Mouse (Mus musculus) heart, embryonic 16.5 days (tissue): ENCODE results near the gene Pygo2. TPM values are rescaled to one million over a fixed set of nuclear protein-coding genes. Genes with fewer than 3 reads are reported as not detected.

Experiments
- ATAC-seq: fragments of 200-750 bp; cut with Nextera tagmentation; replicated peaks from 2 replicates; pipeline ENCODE4 v1.8.0; 2017; ENCODE audit warnings: moderate number of reproducible peaks; ENCODE audit not compliant: insufficient read depth, low FRiP score; ENCODE audit errors: extremely low read depth
- H3K27ac ChIP-seq: fragments of 300-500 bp; sonication (generic); 2 replicates; pipeline ENCODE4 v1.5.1; 2014; ENCODE audit warnings: mild to moderate bottlenecking, low read length, control low read depth, moderate library complexity
- H3K27me3 ChIP-seq: fragments of 300-500 bp; sonication (generic); 2 replicates; pipeline ENCODE4 v1.6.1; 2014; ENCODE audit warnings: low read length, mixed read lengths; ENCODE audit not compliant: control insufficient read depth, insufficient read depth
- H3K36me3 ChIP-seq: fragments of 300-500 bp; sonication (generic); 2 replicates; pipeline ENCODE4 v1.6.1; 2014; ENCODE audit not compliant: control insufficient read depth, insufficient read depth
- H3K4me1 ChIP-seq: fragments of 300-500 bp; sonication (generic); 2 replicates; pipeline ENCODE4 v1.6.1; 2014; ENCODE audit warnings: low read length, mixed read lengths; ENCODE audit not compliant: control insufficient read depth, insufficient read depth
- H3K4me2 ChIP-seq: fragments of 300-500 bp; sonication (generic); 2 replicates; pipeline ENCODE4 v1.6.1; 2014; ENCODE audit warnings: low read depth, mild to moderate bottlenecking, control low read depth, low read length
- H3K4me3 ChIP-seq: fragments of 300-500 bp; sonication (generic); 2 replicates; pipeline ENCODE4 v1.5.1; 2014; ENCODE audit warnings: mild to moderate bottlenecking, control low read depth, low read length
- H3K9ac ChIP-seq: fragments of 300-500 bp; sonication (generic); 2 replicates; pipeline ENCODE4 v1.6.1; 2014; ENCODE audit warnings: low read length, control low read depth
- H3K9me3 ChIP-seq: fragments of 300-500 bp; sonication (generic); replicated peaks from 2 replicates; pipeline ENCODE4 v1.6.1; 2016; ENCODE audit warnings: low read length; ENCODE audit not compliant: control insufficient read depth
- WGBS: fragments of 180-500 bp; shearing (Covaris S2); extraction: QIAGEN DNeasy Blood & Tissue Kit; methylation state at CpG from one replicate; pipeline ENCODE4 v1.1.7; 2014; 5-methylcytosine and 5-hydroxymethylcytosine counted together
- polyA plus RNA-seq: library from polyadenylated mRNA; unstranded; fragments of >200 nt; fragmentation: Nextera tagmentation; extraction: Ambion mirVana; gene quantifications from 2 replicates; pipeline ENCODE4 v1.2.1, GENCODE M21; 2015

Pygo2 gene
- polyA plus RNA-seq, 1 experiment from 2014 or later = 21.8 TPM

GRCm38 (mm10) chr3:89456726-89457665 lies 27.0 kb downstream of the Pygo2 start:
- 37% methylated on average over 10 of the region's 10 CpGs for WGBS
- H3K27me3 ChIP-seq = no peaks in the 10 kb centered on the region
- H3K9me3 ChIP-seq = no peaks in the 10 kb centered on the region
- H3K4me1 ChIP-seq = peaks cover 12% of the 10 kb centered on the region
- ATAC-seq = no peak
- H3K36me3 ChIP-seq = no peaks in the 10 kb centered on the region
- no peak overlapping the region for H3K4me2 ChIP-seq
- no peak overlapping the region for H3K4me3 ChIP-seq
- no peak overlapping the region for H3K27ac ChIP-seq
- no peak overlapping the region for H3K9ac ChIP-seq

GRCm38 (mm10) chr3:89458372-89458964 lies 28.5 kb downstream of the Pygo2 start:
- Histone ChIP-seq H3K4me2 (peak overlapping the region; percentile 79), H3K4me1 (peaks cover 12% of the 10 kb centered on the region), H3K9me3 (no peaks in the 10 kb centered on the region), H3K36me3 (no peaks in the 10 kb centered on the region), H3K4me3 (peak overlapping the region; percentile 77), H3K27me3 (no peaks in the 10 kb centered on the region), H3K9ac (peak overlapping the region; percentile 75), H3K27ac (peak overlapping the region; percentile 79)
- 38% methylated on average over 13 of the region's 13 CpGs for WGBS
- peak; percentile 33; the same call in 1 of the 2 replicates for ATAC-seq

GRCm38 (mm10) chr3:89458965-89459807 lies 29.2 kb downstream of the Pygo2 start:
- no peaks in the 10 kb centered on the region for H3K9me3 ChIP-seq
- H3K4me1 ChIP-seq = peaks cover 12% of the 10 kb centered on the region
- no peaks in the 10 kb centered on the region for H3K27me3 ChIP-seq
- peak overlapping the region; percentile 75 for H3K9ac ChIP-seq
- peak overlapping the region; percentile 79 for H3K27ac ChIP-seq
- H3K4me3 ChIP-seq = peak overlapping the region; percentile 77
- WGBS = under 1% methylated on average over 35 of the region's 36 CpGs
- ATAC-seq = peak; percentile 88
- H3K36me3 ChIP-seq = no peaks in the 10 kb centered on the region
- peak overlapping the region; percentile 79 for H3K4me2 ChIP-seq

- no peak for ATAC-seq
- no peak overlapping the region for H3K4me3 ChIP-seq
- no peaks in the 10 kb centered on the region for H3K27me3 ChIP-seq
- no peak overlapping the region for H3K9ac ChIP-seq
- H3K36me3 ChIP-seq = peaks cover 2% of the 10 kb centered on the region; the same call in 1 of the 2 replicates
- no peak overlapping the region for H3K27ac ChIP-seq
- no peak overlapping the region for H3K4me2 ChIP-seq
- H3K4me1 ChIP-seq = no peaks in the 10 kb centered on the region
- 49% methylated on average over 4 of the region's 4 CpGs for WGBS
- H3K9me3 ChIP-seq = no peaks in the 10 kb centered on the region
Observed at GRCm38 (mm10) chr3:89468268-89468667, 38.3 kb downstream of the Pygo2 start.

DNA sequence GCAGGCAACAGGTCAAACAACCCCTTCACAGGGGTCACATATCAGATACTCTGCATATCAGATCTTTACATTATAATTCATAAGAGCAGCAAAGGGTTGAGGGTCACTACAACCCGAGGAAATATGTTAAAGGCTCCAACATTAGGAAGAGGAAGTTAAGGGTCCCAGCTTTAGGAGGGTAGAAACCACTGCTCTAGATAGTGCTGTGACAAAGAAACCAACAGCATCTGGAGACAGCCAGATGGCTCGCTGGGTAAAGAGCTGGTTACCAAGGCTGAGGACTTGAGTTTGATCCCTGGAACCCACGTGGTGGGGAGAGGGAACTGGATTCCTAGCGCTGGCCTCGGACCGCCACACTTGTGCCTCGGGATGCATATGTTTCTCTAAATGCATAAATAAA lies 42.3 kb downstream of the Pygo2 start:
- Histone ChIP-seq H3K9ac (no peak overlapping the region), H3K27ac (no peak overlapping the region), H3K36me3 (peaks cover 2% of the 10 kb centered on the region; the same call in 1 of the 2 replicates), H3K4me2 (no peak overlapping the region), H3K9me3 (no peaks in the 10 kb centered on the region), H3K27me3 (no peaks in the 10 kb centered on the region), H3K4me1 (no peaks in the 10 kb centered on the region), H3K4me3 (no peak overlapping the region)
- ATAC-seq = no peak
- WGBS = 74% methylated on average over 7 of the region's 7 CpGs

GRCm38 (mm10) chr3:89473838-89474237 lies 43.8 kb downstream of the Pygo2 start:
- no peaks in the 10 kb centered on the region for H3K4me1 ChIP-seq
- no peak overlapping the region for H3K4me2 ChIP-seq
- ATAC-seq = no peak
- H3K36me3 ChIP-seq = no peaks in the 10 kb centered on the region
- H3K9me3 ChIP-seq = no peaks in the 10 kb centered on the region
- H3K27ac ChIP-seq = no peak overlapping the region
- no peak overlapping the region for H3K9ac ChIP-seq
- H3K27me3 ChIP-seq = no peaks in the 10 kb centered on the region
- WGBS = 78% methylated on average over 6 of the region's 6 CpGs
- H3K4me3 ChIP-seq = no peak overlapping the region

DNA sequence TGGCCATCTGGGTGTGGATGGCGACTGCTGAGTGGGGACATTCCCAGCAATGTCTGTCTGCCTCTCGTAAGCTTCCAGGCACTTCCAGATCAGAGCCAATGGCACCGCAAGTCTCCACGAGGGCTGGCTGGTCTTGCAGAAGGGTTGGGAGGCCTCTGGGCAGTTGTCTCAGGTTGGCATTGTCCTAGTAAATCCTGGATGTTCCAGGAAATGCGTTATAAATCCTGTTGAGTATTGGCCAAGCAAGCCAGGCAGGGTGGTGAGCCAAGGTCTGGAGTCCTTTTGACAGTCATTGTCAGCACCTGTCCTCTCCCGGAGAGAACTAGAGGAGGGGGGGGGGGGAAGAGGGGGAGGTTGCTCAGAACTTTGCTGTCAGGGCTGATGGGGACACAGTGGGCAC lies 49.0 kb downstream of the Pygo2 start:
- 73% methylated on average over 6 of the region's 6 CpGs for WGBS
- H3K27ac ChIP-seq = no peak overlapping the region
- no peaks in the 10 kb centered on the region for H3K27me3 ChIP-seq
- no peak overlapping the region for H3K4me2 ChIP-seq
- no peak for ATAC-seq
- H3K36me3 ChIP-seq = no peaks in the 10 kb centered on the region
- no peaks in the 10 kb centered on the region for H3K9me3 ChIP-seq
- H3K4me1 ChIP-seq = no peaks in the 10 kb centered on the region
- H3K4me3 ChIP-seq = no peak overlapping the region
- no peak overlapping the region for H3K9ac ChIP-seq

- no peak overlapping the region for H3K9ac ChIP-seq
- no peaks in the 10 kb centered on the region for H3K9me3 ChIP-seq
- no peak for ATAC-seq
- H3K4me2 ChIP-seq = no peak overlapping the region
- H3K27ac ChIP-seq = no peak overlapping the region
- no peaks in the 10 kb centered on the region for H3K36me3 ChIP-seq
- H3K27me3 ChIP-seq = no peaks in the 10 kb centered on the region
- WGBS = 46% methylated on average over 2 of the region's 2 CpGs
- no peak overlapping the region for H3K4me3 ChIP-seq
- peaks cover 3% of the 10 kb centered on the region; the same call in 1 of the 2 replicates for H3K4me1 ChIP-seq
Observed at GRCm38 (mm10) chr3:89481488-89481887, 51.5 kb downstream of the Pygo2 start.
